Mouse (Mus musculus): ENCODE measurements around the gene B3galt5.

GRCm38 (mm10) chr16:96213027-96213426 is 22.6 kb upstream of the B3galt5 start:
- TF ChIP-seq POLR2A (IDR thresholded peaks at IDR 0.05; ENCODE audit: borderline replicate concordance, control insufficient read depth, low read depth, low read length), result no peak
- TF ChIP-seq CTCF (IDR thresholded peaks at IDR 0.05; ENCODE audit: control insufficient read depth, insufficient read depth, low read length), result no peak

All from bone marrow, adult 2 months (tissue).